Mouse (Mus musculus): ENCODE measurements around the gene Rplp1.

DNA sequence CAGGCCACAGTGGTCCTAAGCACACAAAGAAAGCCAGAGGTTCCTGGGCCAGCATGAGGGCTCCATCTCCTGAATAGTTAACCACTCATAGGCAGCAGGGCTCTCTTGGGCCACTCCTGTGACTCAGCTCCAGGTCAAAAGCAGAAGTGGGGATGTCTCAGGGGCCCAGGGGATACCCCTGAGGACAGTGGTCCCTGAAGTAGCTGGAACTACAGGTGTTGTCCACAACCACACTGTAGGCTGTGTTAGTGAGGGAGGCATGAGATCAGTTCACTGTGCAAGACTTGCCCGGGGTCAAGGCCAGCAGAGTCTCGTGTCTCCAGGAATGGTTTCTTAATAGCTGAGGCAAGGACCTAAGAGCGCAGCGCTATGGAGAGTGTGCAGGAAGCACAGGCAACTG lies 12.8 kb downstream of the Rplp1 start:
- no peak for TF ChIP-seq CTCF (IDR thresholded peaks at IDR 0.05; ENCODE audit: low read depth, low read length)
- no peak for TF ChIP-seq POLR2A (IDR thresholded peaks at IDR 0.05; ENCODE audit: insufficient read depth, low read length)
- TF ChIP-seq EP300 (IDR thresholded peaks at IDR 0.05; ENCODE audit: insufficient read depth, low read depth, low read length): no peak
